Mouse (Mus musculus) cerebellum, adult 2 months (tissue): ENCODE measurements at regions not wholly inside any gene's neighbourhood (a gene's known extent, or its start where the extent isn't known, plus 50 kb on each side); places are given as distances from the start of the nearest gene placed in this dataset.

Experiments
- DNase-seq, 2 experiments: peaks; one replicate each; pipeline ENCODE4 v3.0.0; 2021
- H3K27ac ChIP-seq: fragments of 200-500 bp; 2 replicates; pipeline ENCODE4 v1.5.1; 2012; ENCODE audit warnings: low read length, control low read depth, inconsistent platforms; ENCODE audit not compliant: insufficient read depth
- H3K27me3 ChIP-seq: fragments of 200-500 bp; 2 replicates; pipeline ENCODE4 v1.6.1; 2012; ENCODE audit warnings: inconsistent platforms, mild to moderate bottlenecking, low read length, moderate library complexity; ENCODE audit not compliant: control insufficient read depth, insufficient read depth
- H3K4me1 ChIP-seq: fragments of 200-500 bp; 2 replicates; pipeline ENCODE4 v1.6.1; 2011; ENCODE audit warnings: low read length; ENCODE audit not compliant: control insufficient read depth, insufficient read depth
- H3K4me3 ChIP-seq: fragments of 200-500 bp; replicated peaks from 2 replicates; pipeline ENCODE3; 2011; ENCODE audit warnings: mild to moderate bottlenecking, low read depth, low read length, control low read depth; ENCODE audit not compliant: insufficient read depth
- CTCF ChIP-seq: fragments of 200-500 bp; IDR thresholded peaks from 2 replicates; pipeline ENCODE4 v1.5.1; 2011; ENCODE audit warnings: low read depth, mild to moderate bottlenecking, control low read depth, low read length, moderate library complexity, borderline replicate concordance; ENCODE audit not compliant: insufficient read depth
- POLR2A ChIP-seq: fragments of 200-500 bp; IDR thresholded peaks from 2 replicates; pipeline ENCODE4 v1.6.1; 2011; ENCODE audit warnings: low read length, control low read depth, borderline replicate concordance; ENCODE audit not compliant: insufficient read depth
- WGBS: fragments of 180-500 bp; shearing (Covaris S2); methylation state at CpG from one replicate; pipeline ENCODE4 v1.1.7; 2018; 5-methylcytosine and 5-hydroxymethylcytosine counted together

- WGBS: 34% methylated on average over 1 of the region's 1 CpGs
- no peak for TF ChIP-seq CTCF
- TF ChIP-seq POLR2A: no peak
- no peak for DNase-seq
- H3K27ac ChIP-seq: no peak overlapping the region
- H3K27me3 ChIP-seq: no peaks in the 10 kb centered on the region
- H3K4me1 ChIP-seq: peaks cover 5% of the 10 kb centered on the region
- no peak overlapping the region for H3K4me3 ChIP-seq
Measured at GRCm38 (mm10) chr15:72101730-72102129, 1732.6 kb upstream of the Gm6569 start.

DNA sequence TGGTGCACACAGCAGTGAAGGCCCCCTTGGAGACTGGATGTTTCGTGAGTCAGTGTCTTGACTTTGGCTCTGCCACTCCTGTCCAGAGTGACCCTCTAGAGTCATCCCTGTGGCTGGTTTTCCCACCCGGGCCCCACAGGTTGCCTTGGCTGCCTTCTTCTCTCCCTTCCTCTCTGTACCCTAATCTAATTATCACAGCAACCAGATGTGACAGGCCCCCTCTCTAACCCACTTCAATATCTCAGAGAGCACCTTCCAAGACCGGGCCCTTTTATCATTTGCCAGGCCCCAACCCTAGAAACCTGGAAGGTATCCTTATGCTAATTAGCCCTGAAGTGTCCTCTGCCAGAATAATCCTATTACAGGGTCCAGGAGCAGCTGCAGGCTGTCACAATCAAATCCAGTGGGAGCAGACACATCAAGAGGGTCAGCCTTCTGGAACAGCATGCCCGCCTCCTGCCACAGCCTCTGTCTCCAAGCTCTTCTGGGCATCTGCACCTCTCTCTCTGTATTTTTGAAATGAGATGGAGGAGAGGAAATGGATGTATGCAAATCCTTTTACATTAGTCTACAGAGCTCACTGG lies 1728.4 kb upstream of the Gm6569 start:
- no peak overlapping the region for H3K27ac ChIP-seq
- peaks cover 5% of the 10 kb centered on the region; the same call in 1 of the 2 replicates for H3K4me1 ChIP-seq
- DNase-seq: no peak
- H3K27me3 ChIP-seq: no peaks in the 10 kb centered on the region
- no peak overlapping the region for H3K4me3 ChIP-seq
- 73% methylated on average over 4 of the region's 4 CpGs for WGBS
- no peak for TF ChIP-seq POLR2A
- TF ChIP-seq CTCF: no peak

DNA sequence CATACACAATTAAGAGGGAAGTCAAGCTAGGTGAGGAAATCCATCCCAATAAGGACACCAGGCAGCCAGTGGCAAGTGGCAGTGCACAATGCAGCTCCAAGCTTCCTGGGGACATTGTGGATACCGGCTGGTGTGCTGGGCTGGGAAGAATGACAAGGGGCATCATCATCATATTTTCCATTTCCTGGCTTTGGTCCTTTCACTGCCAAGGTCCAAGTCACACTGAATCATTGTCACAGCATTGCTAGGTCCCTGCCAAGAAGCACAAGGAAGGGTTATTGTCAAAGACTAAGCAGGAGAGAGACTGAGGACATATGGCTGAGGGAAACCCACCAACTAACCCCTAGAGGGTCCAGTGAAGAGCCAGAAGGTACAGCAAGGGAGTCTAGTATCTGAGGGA lies 1723.8 kb upstream of the Gm6569 start:
- Histone ChIP-seq H3K4me3 (no peak overlapping the region), H3K27me3 (no peaks in the 10 kb centered on the region), H3K4me1 (peaks cover 5% of the 10 kb centered on the region; the same call in 1 of the 2 replicates), H3K27ac (no peak overlapping the region)
- 0% methylated on average over 1 of the region's 1 CpGs for WGBS
- TF ChIP-seq CTCF: no peak
- no peak for TF ChIP-seq POLR2A
- DNase-seq: peak; percentile 60 to 87

DNA sequence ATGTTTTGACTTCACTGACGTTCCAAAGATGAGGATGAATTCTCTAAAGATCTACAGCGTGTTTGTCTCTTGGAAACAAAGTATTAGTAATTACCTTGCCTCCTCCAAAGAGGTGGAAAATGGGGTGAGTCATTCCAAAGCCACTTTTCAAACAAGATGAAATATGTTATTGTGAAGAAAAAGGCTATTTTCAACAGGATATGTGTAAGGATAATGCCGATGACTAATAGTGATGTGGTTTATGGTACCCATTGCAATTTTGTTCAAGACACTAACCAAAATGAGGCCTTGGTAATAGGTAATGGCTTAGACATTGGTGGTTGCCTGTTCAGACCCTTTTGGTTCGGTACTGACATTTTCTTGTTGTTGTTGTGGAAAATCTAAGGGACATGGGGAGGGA lies 1717.6 kb upstream of the Gm6569 start:
- Histone ChIP-seq H3K27me3 (no peaks in the 10 kb centered on the region), H3K4me3 (no peak overlapping the region), H3K4me1 (no peaks in the 10 kb centered on the region; the same call in 1 of the 2 replicates), H3K27ac (no peak overlapping the region)
- DNase-seq: no peak
- TF ChIP-seq CTCF (no peak), POLR2A (no peak)
- 91% methylated on average over 4 of the region's 4 CpGs for WGBS

DNA sequence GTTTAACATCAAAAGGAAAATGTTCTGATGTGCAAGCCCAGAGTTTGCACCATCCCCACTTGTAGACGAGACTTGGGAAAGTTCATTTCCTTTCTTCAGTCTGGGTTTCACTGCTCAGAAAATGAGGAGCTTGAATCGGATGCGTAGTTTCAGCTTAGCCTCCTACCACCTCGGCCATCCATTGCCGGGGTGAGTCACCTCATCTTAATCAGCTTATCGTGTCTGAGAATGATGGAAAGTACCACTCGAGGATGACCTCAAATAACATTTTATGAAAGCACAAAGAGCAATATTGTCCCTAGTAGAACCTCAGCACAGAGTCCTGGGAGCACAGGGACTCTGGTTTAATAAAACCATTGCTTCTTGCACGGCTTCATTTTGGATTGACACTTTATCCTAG lies 1700.1 kb upstream of the Gm6569 start:
- WGBS: 88% methylated on average over 8 of the region's 8 CpGs
- no peak for TF ChIP-seq POLR2A

GRCm38 (mm10) chr15:72135992-72136617 lies 1698.3 kb upstream of the Gm6569 start:
- Histone ChIP-seq H3K27ac (no peak overlapping the region), H3K4me3 (no peak overlapping the region), H3K27me3 (no peaks in the 10 kb centered on the region), H3K4me1 (peaks cover 4% of the 10 kb centered on the region; the same call in 1 of the 2 replicates)
- no peak for TF ChIP-seq CTCF
- no peak for TF ChIP-seq POLR2A
- DNase-seq: no peak
- WGBS: 91% methylated on average over 4 of the region's 4 CpGs

More for the DNA sequence above, 1700.1 kb upstream of the Gm6569 start:
- Histone ChIP-seq H3K4me3 (no peak overlapping the region), H3K27ac (no peak overlapping the region), H3K4me1 (no peaks in the 10 kb centered on the region), H3K27me3 (no peaks in the 10 kb centered on the region)
- DNase-seq: no peak

GRCm38 (mm10) chr15:72140122-72140521 lies 1694.2 kb upstream of the Gm6569 start:
- WGBS: 12% methylated on average over 2 of the region's 2 CpGs
- TF ChIP-seq POLR2A (no peak), CTCF (no peak)

GRCm38 (mm10) chr15:72150581-72150980 lies 1683.8 kb upstream of the Gm6569 start:
- no peak for TF ChIP-seq POLR2A
- no peak for TF ChIP-seq CTCF
- Histone ChIP-seq H3K4me1 (peaks cover 7% of the 10 kb centered on the region; the same call in 1 of the 2 replicates), H3K27me3 (no peaks in the 10 kb centered on the region; the same call in 1 of the 2 replicates), H3K27ac (no peak overlapping the region), H3K4me3 (no peak overlapping the region)
- 19% methylated on average over 6 of the region's 6 CpGs for WGBS
- peak; percentile 88 to 97 for DNase-seq

More at GRCm38 (mm10) chr15:72140122-72140521, 1694.2 kb upstream of the Gm6569 start:
- H3K27me3 ChIP-seq: no peaks in the 10 kb centered on the region
- DNase-seq: peak in 1 of 2 experiments; percentile 80
- H3K27ac ChIP-seq: no peak overlapping the region
- H3K4me3 ChIP-seq: no peak overlapping the region
- peaks cover 4% of the 10 kb centered on the region; the same call in 1 of the 2 replicates for H3K4me1 ChIP-seq
